Mouse (Mus musculus) thymus, postnatal 4 days (tissue): ENCODE data around the gene Lman2.
A peak's percentile ranks its signal among the peaks of the same experiment; 100 is the strongest.

Experiments
- DNase-seq: peaks from one replicate; pipeline ENCODE4 v3.0.0; 2021

The Lman2 gene

DNA sequence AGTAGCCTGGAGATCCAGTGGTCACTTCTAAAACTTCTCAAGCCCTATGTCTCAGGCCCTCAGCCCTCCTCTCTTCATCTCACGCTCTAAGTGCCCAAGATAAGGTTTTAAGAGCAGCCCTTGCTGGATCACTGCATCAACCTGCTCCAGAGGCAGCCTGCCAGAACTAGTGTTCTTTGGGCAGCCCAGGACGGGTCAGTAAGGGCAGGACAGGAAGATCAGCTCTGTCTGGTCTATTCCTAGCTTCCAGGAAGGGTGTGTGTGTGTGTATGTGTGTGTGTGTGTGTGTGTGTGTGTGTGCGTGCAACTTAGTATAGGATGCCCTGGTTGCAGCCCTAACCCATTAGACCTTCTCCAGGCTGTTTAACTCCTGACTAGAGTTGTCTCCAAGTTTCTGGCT is 7.7 kb upstream of the Lman2 start:
- DNase-seq: no peak

DNA sequence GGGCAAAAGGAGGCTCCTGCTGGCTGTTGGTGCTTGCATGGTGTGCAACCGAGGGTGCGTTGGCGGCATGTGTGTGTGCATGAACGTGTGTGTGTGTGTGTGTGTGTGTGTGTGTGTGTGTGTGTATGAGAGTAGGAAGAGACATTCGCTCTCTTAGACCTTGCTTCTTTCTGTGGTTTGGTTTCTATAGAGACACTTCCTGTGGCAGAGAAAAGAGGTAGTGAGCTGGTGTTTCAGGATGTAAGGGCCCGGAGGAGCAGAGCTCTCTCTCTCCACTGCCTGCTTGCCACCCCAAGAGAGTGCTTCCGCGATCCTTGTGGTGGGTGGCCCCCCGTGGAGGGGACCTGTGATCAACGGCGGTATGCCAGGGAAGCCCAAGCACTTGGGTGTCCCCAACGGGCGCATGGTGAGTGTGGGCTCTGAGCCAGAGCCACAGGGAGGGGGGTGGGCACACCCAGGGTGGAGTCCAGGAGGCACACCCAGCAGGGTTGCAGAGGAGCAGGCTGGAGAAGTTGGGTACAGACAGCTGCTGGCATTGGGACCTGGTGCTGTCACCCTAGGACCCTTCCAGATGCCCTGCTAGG is 7.0 kb upstream of the Lman2 start, which contains the start of gene Rgs14:
TSS of gene Rgs14 (plus strand) at position 202 of the 584 bp plus-strand sequence.
- DNase-seq: peak; percentile 84

DNA sequence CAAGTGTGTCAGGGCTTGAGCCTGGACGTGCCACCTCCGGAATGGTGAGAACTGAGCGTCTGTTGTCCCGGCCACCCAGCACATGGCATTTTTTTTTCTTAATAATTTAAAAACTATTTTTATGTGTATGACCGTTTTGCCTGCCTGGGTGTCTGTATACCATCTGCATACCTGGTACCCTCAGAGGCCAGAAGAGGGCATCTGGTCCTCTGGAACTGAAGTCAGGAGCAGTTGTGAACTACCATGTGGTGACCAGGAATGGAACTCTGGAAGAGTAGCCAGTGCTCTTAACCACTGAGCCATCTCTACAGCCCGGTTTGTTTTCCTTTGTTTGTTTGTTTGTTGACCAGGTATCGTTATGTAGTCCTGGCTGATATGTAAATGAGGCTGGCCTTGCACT is 5.8 kb upstream of the Lman2 start:
- DNase-seq: peak; percentile 48

DNA sequence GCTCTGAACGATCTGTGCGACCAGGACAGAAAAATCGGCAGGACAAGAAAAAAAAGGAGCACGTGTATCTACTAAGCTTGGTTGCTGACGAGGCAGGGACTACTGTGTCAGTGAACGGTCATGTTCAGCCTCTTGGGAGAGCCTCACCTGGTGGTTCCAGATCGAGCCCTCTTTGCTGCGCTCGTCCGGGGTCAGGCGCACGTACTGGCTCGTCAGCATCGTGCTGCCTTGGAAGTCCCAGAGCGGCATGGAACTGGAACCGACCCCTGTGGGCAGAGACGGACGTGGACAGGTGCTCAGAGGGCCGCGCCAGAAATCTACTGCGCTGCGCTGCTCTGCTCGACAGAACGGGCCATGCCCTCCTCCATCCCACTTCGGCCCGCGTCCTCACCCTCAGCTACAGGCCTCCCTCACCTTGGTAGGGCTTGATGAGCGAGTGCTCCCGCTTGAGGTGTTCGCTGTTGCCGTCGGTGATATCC is 570 bp downstream of the Lman2 start:
- DNase-seq: no peak

GRCm38 (mm10) chr13:55361145-55361544 is 1.4 kb downstream of the Lman2 start:
- no peak for DNase-seq

DNA sequence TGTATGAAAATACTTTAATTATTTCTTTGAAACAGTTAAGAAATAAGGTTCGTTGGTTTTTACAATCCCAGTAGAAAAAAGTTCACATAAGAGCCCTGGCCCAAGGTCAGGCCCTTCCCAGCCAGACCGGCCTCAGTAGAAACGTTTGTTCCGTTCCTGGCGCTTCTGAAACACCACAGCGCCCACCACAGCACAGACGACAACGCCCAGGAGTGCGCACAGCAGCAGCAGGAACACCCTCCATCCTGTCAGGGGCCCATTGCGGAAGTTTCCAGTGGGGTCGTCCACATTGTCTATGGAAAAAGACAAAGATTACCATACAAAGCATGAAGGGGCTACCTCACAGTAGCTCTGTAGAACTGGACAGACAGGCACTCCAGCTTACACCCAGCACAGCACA is 15.8 kb downstream of the Lman2 start:
- DNase-seq: no peak

GRCm38 (mm10) chr13:55344286-55344685 is 18.3 kb downstream of the Lman2 start:
- DNase-seq: no peak

DNA sequence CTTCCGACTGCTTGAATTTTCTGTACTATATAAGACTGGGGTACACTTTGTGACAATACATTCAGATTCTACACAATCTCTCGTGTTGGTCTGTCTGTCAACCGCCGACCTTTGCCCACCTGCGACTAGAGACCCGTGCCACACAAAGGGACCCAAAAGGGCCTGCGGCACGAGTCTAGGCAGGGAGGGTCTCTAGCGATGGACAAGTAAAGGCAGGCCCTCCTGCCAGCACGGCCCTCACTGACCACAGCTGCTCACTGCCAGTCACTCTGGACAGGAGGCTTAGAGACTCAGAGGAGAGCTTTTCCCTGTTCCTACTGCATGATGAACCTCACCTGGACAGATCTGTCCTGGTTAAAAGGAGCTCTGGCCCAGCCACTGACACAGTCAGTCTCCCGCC is 20.1 kb downstream of the Lman2 start:
- DNase-seq: no peak

DNA sequence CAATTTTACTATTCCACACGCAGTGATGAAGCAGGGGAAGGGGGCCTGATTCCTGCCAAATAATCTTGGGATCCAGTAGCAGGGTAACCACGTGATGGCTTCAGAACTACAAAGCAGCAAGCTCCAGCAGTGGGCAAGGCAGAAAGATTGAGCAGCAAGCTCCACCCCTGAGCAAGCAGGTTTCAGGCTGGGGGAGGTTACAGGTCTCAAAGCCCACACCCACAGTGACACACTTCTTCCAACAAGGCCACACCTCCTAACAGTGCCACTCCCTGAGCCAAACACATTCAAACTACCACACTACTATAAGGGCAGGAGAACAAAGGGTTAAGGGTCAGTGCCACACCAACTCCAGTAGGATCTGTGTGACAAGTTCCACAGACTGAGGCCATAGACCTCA is 23.3 kb downstream of the Lman2 start:
- no peak for DNase-seq

DNA sequence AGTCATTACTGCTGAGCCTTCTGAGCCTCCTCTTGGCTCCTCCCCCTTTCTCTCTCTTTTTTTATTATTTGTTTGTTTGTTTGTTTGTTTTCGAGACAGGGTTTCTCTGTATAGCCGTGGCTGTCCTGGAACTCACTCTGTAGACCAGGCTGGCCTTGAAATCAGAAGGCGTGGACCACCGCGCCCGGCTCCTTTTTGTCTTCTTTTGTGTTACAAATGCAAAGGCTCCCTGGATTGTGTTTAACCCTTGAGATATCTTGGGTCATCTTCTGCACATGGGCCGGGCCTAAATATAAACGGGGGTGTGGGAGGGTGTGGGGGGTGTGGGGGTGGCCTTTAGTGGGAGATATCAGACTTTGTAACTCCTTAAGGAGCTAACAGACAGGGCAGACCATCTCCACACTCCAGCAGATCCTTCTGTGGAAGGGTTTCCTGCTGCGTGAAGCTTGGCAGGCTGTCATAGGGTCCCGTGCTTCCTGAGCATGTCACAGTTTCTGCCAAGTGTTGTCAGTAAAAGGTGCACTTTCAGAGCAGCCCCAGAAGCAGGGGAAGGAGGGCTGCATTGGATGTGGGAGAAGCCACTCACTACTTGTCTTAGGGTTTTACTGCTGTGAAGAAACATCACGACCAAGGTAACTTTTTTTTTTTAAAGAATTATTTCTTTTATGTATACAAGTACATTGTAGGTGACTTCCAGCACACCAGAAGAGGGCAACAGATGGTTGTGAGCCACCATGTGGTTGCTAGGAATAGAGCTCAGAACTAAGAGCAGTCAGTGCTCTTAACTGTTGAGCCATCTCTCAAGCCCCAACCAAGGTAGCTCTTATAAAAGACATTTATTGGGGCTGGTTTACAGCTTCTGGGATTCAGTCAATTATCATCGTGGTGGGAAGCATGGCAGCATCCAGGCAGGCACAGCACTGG is 24.2 kb downstream of the Lman2 start:
- no peak for DNase-seq

DNA sequence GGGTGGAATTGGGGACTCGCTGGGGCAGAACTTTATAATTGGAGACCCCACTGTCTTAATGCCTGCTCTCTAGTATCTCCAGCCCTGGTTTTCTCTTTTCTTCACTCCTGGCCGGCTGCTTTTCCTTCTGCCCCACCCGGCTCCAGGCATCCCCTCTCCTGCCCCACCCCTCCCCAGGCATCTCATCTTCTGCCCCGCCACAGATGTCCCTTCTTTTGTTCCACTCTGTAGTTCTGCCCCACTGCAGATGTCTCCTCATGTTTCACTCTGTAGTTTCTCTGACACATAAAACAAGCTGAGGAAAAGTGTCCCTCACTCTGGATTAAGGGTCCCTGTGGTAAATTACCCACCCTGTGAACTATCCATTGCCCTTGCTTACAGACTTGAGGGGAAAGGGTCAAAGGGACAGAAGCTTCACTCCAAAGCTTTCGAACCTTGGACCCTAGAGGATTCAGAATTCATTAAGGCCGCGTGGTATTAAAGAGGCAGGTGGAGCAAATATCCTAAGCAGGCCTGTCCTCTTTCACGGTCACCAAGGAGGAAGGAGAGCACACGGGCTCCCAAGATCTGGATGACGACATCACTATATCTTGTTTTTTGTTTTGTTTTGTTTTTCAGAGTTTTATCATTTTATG is 25.1 kb downstream of the Lman2 start:
- DNase-seq: no peak

GRCm38 (mm10) chr13:55335701-55336100 is 26.9 kb downstream of the Lman2 start:
- DNase-seq: no peak

DNA sequence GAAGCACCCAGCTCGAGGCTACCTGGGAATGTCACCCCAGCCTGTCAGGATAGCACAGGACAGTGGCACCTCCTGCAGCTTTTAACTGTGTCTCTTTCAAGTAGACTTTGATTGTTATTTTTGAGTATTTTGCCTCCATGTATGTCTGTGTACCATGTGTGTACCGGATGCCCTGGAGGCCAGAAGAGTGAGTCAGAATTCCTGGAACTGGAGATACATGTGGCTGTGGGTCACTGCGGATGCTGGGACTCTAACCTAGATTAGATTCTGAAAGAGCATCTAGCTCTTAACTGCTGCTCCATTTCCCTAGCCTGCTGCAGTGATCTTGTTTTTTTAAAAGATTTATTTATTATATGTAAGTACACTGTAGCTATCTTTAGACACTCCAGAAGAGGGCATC is 30.3 kb downstream of the Lman2 start:
- DNase-seq: no peak

- DNase-seq: no peak
Observed at GRCm38 (mm10) chr13:55330567-55331400, 31.8 kb downstream of the Lman2 start.

DNA sequence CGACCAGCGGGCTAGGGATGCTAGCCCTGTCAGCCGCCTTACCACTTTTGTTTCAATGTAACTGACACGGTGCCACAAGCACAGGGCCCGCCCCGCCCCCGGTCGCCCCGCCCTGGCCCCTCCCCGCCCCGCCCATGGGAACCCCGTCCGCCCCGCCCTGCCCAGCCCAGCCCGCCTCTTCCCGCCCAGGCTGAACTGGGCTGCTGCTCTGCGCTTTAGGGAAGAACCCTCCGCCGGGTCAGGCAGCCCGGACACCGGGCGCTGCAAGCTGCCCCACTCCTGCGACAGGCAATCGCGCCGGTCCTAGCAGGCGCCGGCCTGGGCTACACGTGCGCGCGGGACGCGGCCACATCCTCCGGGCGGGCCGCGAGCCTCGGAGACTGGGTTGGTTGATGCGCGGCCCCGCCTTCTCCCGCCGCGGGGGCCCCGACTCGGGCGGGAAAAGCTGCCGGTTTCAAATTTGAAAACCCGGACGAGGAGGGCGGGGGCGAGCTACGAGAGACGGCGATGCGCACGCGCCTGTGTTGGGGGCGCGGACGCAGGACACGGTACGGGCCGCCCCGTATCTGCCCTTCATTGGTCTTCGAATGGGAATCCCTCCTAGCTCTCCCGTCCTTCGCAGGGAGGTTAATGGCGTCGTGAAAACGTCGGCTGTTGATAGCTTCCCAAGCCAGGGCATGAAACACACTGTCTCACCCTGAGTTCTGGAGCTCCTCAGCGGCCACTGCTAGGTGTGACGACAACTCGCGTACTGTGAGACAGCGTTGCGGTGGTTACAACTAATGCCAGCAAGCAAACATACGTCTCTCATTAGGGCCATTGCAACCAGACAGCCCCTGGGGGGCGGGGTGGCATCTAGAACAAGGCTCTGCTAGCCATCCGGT is 32.7 kb downstream of the Lman2 start, which contains the start of gene Mxd3:
TSS of gene Mxd3 (minus strand) at position 141 of the 884 bp plus-strand sequence.
- DNase-seq: peak; percentile 93

DNA sequence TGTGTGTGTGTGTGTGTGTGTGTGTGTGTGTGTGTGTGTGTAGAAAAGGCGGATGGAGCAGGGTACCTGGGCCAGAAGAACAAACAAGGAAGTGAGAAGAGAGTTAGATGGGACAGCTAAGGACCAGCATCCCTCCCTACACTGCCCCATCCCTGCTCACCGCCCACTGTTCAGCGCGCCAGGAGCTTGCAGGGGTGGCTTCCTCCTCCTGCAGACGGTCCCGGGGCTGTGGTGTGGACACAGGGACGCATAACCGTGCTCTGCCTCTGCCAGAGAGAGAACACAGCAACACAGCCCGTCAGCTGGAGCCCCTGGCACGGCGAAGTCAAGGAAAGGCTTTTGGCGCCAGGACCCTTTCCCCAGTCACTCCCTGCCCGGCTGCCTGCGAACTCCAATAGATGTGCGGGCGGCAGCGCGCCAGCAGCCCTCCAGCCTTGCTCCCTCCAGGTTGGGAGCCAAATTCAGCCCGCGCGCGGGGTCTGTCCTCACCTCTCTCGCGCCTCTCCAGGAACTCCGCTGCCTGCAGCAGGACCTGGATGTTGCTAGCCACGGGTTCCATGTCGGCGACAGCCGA is 33.4 kb downstream of the Lman2 start:
- no peak for DNase-seq

DNA sequence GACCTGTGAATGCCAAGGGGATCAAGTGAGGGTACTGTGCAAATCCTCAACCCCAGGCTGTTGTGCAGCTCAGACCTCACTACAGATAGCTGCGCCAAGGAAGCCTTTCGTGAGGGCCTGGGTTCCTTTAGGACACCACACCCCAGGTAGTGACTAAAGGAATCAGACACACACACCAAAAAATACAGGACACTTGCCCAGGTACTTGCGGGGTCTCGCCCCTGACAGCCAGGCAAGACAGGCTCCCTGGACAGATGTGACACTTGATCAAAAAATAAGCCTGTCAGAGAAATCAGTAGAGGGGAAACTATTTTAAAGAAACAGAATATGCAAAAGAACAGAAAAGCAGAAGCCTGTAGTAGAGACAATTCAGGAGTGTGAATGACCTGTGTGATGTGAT is 33.9 kb downstream of the Lman2 start:
- DNase-seq: no peak

DNA sequence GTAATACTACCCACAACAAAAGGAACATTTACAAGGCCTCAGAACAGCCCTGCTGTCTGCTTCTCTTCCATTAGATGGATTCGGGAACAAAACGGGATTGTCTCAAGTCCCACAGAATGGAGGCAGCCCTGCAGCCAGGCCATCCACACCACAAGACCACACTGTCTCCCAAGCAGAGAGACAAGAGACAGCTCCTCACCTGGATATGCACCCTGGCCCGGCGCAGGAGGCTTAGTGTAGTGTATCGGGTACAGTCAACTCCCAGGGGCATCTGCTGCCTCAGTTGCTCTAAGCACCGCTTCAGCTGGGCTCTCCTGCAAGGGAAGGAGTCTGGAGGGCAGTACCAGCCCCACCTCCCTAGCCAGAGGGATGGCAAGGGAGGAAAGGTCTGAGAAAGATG is 34.4 kb downstream of the Lman2 start:
- no peak for DNase-seq

DNA sequence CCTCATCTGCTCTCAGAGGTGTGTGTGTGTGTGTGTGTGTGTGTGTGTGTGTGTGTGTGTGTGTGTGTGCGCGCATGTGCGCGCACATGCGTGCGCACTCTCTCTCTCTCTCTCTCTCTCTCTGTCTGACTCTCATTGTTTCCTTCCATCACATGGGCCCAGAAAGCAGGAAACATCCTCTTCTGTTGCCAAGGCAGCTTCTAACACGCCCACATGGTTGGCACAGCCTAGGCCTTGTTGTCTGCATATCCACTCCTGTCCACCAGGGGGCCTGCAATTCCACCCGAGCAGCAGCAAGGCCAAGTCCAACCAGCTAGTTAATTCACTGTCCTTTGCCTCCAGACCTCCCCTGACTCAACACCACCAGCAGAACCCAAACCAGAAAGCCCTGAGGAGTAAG is 35.0 kb downstream of the Lman2 start:
- DNase-seq: peak; percentile 90

DNA sequence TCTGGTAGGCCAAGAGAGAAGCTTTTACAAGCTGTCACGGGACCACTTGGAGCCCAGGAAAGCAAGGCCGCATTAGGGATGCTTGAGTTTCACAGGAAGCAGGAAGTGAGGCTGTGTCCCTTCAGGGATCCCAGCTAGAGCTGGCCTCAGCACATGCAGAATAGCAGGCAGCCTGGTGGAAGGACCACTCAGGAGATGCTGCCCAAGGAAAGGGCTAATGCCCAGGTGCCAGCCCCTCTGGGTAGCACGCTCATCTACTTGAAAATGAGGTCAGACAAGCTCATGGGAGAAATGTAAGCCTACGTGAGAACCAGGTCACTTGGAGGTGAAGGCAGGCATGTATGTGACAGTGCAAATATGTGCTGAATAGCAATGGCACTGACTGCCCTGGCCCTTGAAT is 35.4 kb downstream of the Lman2 start:
- DNase-seq: no peak

GRCm38 (mm10) chr13:55325596-55325995 is 37.0 kb downstream of the Lman2 start:
- no peak for DNase-seq
